Mouse (Mus musculus): ENCODE results near the gene Myh3. TPM values are rescaled to one million over a fixed set of nuclear protein-coding genes. Genes with fewer than 3 reads are reported as not detected.
"Not testable (repeated sequence)": the region's sequence is repeated elsewhere in the genome, so short reads cannot be mapped to it uniquely, and the experiment has no call there.

The Myh3 gene
- total and polyA plus RNA-seq, 2 experiments from 2014 or later: 0.24 TPM

DNA sequence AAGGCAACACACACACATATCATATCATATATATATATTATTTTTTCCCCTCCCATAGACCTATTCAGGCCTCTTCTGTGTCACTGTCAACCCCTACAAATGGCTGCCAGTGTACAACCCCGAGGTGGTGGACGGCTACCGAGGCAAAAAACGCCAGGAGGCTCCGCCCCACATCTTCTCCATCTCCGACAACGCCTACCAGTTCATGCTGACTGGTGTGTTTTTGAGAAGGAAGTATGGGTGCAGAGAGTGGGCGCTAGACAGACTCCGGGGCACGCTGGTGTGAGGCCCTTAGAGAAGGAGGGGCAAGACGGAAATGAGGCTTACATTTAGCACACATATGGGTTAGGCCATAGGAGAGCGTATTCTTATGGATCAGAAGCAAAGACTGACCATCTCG lies 4.7 kb downstream of the Myh3 start:
- Histone ChIP-seq H3K4me2 (ENCODE audit: low read depth) (no peak overlapping the region), H3K9ac (no peak overlapping the region), H3K27ac (ENCODE audit: low read depth, low read length) (no peak overlapping the region), H3K4me3 (ENCODE audit: low read depth, low read length) (no peak overlapping the region), H3K4me1 (ENCODE audit: insufficient read depth) (no peaks in the 10 kb centered on the region), H3K36me3 (ENCODE audit: insufficient read depth) (no peaks in the 10 kb centered on the region), H3K9me3 (ENCODE audit: low read length) (no peaks in the 10 kb centered on the region), H3K27me3 (ENCODE audit: insufficient read depth, low read length) (peaks cover 7% of the 10 kb centered on the region)
- no peak for DNase-seq
- no peak for TF ChIP-seq CTCF (IDR thresholded peaks at IDR 0.05; ENCODE audit: low read depth)
- WGBS: 87% methylated on average over 13 of the region's 13 CpGs
- no peak for ATAC-seq

DNA sequence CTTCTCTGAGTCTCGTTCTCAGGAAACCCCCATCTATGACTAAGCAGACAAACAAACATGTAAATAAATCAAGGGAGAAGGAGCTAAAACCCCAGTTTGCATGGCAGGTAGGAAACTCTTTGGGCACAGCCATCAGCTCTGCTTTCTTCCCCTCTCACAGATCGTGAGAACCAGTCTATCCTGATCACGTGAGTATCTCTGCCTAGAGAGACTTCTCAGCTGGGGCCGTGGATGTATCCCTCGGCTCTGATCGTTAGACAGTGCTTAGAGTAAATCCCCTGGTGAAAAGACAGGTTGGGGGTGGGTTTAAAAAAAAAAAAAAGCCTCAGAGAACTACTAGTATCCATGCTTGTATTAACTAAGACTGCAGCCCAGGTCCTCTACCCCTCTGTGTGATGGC lies 5.1 kb downstream of the Myh3 start:
- Histone ChIP-seq H3K4me3 (ENCODE audit: low read depth, low read length) (no peak overlapping the region), H3K27ac (ENCODE audit: low read depth, low read length) (no peak overlapping the region), H3K36me3 (ENCODE audit: insufficient read depth) (no peaks in the 10 kb centered on the region), H3K9ac (no peak overlapping the region), H3K4me1 (ENCODE audit: insufficient read depth) (no peaks in the 10 kb centered on the region), H3K27me3 (ENCODE audit: insufficient read depth, low read length) (peaks cover 7% of the 10 kb centered on the region), H3K4me2 (ENCODE audit: low read depth) (no peak overlapping the region), H3K9me3 (ENCODE audit: low read length) (no peaks in the 10 kb centered on the region)
- no peak for TF ChIP-seq CTCF (IDR thresholded peaks at IDR 0.05; ENCODE audit: low read depth)
- ATAC-seq (no peak), DNase-seq (no peak)
- 59% methylated on average over 6 of the region's 6 CpGs for WGBS

DNA sequence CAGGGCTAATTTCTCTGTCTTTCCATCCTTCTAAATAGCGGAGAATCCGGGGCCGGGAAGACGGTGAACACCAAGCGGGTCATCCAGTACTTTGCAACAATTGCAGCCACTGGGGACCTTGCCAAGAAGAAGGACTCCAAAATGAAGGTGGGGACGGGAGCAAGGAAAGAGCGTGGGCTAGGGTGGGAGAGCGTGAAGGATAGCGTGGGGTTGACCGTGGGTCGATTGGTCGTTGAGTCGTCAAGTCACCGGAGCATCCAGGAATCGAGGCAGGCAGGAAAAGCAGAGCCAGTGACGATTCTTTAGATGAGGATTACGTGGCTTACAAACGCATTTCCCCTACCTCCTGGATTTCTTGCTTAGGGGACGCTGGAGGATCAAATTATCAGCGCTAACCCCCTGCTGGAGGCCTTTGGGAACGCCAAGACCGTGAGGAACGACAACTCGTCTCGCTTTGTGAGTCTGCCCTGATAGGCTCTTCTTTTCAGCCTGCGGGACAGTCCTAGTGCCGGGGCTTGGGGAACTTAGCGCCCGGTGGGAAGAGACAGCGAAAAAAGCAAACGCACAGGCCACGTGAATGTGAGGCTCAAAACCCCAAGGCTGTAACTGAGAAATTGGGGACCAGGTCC lies 5.7 kb downstream of the Myh3 start:
- WGBS: 46% methylated on average over 32 of the region's 32 CpGs
- Histone ChIP-seq H3K9ac (no peak overlapping the region), H3K27ac (ENCODE audit: low read depth, low read length) (no peak overlapping the region), H3K27me3 (ENCODE audit: insufficient read depth, low read length) (peaks cover 7% of the 10 kb centered on the region), H3K4me2 (ENCODE audit: low read depth) (no peak overlapping the region), H3K9me3 (ENCODE audit: low read length) (no peaks in the 10 kb centered on the region), H3K4me3 (ENCODE audit: low read depth, low read length) (no peak overlapping the region), H3K36me3 (ENCODE audit: insufficient read depth) (no peaks in the 10 kb centered on the region), H3K4me1 (ENCODE audit: insufficient read depth) (no peaks in the 10 kb centered on the region)
- ATAC-seq (no peak), DNase-seq (no peak)
- peak; percentile 18; the same call in 1 of the 2 replicates for TF ChIP-seq CTCF (IDR thresholded peaks at IDR 0.05; ENCODE audit: low read depth)

DNA sequence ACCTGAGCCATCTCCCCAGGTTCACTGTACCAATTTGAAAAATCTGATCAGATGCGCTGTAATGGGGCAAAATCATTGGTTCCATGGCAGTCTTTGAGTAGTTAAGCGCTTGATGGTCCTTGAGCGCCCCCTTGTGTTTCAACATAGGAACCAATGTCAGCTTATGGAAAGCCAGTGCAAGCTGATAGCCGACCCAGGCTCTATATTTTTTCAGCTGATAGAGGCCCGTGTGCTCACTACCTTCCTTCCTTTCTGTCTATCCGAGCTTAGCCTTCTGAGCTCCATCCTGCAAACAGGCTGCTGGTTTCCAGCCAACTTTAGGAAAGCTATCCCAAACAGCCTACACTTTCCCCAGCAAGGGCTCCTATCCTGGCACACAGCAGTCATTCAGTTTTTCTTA lies 7.4 kb downstream of the Myh3 start:
- Histone ChIP-seq H3K4me2 (ENCODE audit: low read depth) (no peak overlapping the region), H3K9ac (no peak overlapping the region), H3K36me3 (ENCODE audit: insufficient read depth) (no peaks in the 10 kb centered on the region), H3K27ac (ENCODE audit: low read depth, low read length) (no peak overlapping the region), H3K4me3 (ENCODE audit: low read depth, low read length) (no peak overlapping the region), H3K27me3 (ENCODE audit: insufficient read depth, low read length) (peaks cover 7% of the 10 kb centered on the region), H3K9me3 (ENCODE audit: low read length) (no peaks in the 10 kb centered on the region), H3K4me1 (ENCODE audit: insufficient read depth) (no peaks in the 10 kb centered on the region)
- ATAC-seq (peak; percentile 53; the same call in 1 of the 2 replicates), DNase-seq (peak; percentile 84)
- TF ChIP-seq CTCF (IDR thresholded peaks at IDR 0.05; ENCODE audit: low read depth): peak; percentile 84
- WGBS: 3% methylated on average over 6 of the region's 6 CpGs

DNA sequence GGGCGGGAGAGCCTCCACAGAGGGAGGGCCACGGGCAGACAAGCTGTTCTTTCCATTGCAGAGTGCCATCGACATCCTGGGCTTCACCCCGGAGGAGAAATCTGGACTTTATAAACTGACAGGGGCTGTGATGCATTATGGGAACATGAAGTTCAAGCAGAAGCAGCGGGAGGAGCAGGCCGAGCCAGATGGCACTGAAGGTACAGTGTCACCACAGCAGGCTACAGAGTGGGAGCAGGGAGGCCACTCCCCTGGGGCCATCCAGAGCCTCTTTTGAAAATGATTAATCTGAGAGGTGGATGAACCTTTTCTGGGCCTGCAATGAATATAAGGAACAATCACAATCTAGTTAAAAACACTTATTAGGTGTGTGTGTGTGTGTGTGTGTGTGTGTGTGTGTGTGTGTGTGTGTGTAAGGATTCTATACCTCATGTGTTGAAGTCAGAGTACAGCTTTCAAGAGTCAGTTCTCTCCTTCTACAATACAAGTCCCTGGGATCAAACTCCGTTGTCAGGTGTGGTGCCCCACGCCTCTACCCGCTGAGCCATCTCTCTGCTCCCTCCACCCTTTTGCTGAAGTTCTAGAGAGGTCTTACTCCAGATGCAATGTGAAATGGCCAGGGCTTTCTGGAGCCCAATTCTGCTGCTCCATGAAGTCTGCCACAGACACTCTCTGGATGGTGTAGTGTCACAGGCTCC lies 8.5 kb downstream of the Myh3 start:
- ATAC-seq (no peak), DNase-seq (no peak)
- TF ChIP-seq CTCF (IDR thresholded peaks at IDR 0.05; ENCODE audit: low read depth): no peak
- Histone ChIP-seq H3K27ac (ENCODE audit: low read depth, low read length) (no peak overlapping the region), H3K9ac (no peak overlapping the region), H3K36me3 (ENCODE audit: insufficient read depth) (no peaks in the 10 kb centered on the region), H3K4me3 (ENCODE audit: low read depth, low read length) (no peak overlapping the region), H3K4me1 (ENCODE audit: insufficient read depth) (no peaks in the 10 kb centered on the region), H3K9me3 (ENCODE audit: low read length) (no peaks in the 10 kb centered on the region), H3K27me3 (ENCODE audit: insufficient read depth, low read length) (peaks cover 4% of the 10 kb centered on the region), H3K4me2 (ENCODE audit: low read depth) (no peak overlapping the region)
- WGBS: 66% methylated on average over 9 of the region's 9 CpGs

DNA sequence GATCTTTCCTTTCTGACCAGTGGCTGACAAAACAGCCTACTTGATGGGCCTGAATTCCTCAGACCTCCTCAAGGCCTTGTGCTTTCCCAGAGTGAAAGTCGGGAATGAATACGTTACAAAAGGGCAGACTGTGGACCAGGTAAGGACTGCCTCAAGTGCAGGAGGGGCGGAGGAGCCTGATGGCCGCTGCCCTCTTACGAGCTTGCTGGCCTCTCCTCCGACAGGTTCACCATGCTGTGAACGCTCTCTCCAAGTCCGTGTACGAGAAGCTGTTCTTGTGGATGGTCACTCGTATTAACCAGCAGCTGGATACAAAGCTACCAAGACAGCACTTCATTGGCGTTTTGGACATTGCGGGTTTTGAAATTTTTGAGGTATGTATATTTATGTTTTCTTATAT lies 9.1 kb downstream of the Myh3 start:
- WGBS: 88% methylated on average over 12 of the region's 12 CpGs
- no peak for TF ChIP-seq CTCF (IDR thresholded peaks at IDR 0.05; ENCODE audit: low read depth)
- no peaks in the 10 kb centered on the region for H3K4me1 ChIP-seq (ENCODE audit: insufficient read depth)

DNA sequence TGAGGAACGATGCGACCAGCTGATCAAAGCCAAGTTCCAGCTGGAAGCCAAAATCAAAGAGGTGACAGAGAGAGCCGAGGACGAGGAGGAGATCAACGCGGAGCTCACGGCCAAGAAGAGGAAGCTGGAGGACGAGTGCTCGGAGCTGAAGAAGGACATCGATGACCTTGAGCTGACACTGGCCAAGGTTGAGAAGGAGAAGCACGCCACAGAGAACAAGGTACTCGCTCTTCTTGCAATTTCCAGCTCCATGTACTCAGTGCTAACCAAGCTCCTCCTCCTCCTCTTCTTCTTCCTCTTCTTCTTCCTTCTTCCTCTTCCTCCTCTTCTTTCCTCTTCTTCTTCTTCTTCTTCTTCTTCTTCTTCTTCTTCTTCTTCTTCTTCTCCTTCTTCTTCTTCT lies 14.3 kb downstream of the Myh3 start:
- H3K36me3 ChIP-seq (ENCODE audit: insufficient read depth); H3K9ac ChIP-seq; H3K4me2 ChIP-seq (ENCODE audit: low read depth); H3K27ac ChIP-seq (ENCODE audit: low read depth, low read length); H3K4me1 ChIP-seq (ENCODE audit: insufficient read depth); H3K27me3 ChIP-seq (ENCODE audit: insufficient read depth, low read length); ATAC-seq; H3K4me3 ChIP-seq (ENCODE audit: low read depth, low read length); H3K9me3 ChIP-seq (ENCODE audit: low read length); DNase-seq: not testable (repeated sequence)
- 84% methylated on average over 12 of the region's 12 CpGs for WGBS

More for the DNA sequence above, 9.1 kb downstream of the Myh3 start:
- Histone ChIP-seq H3K36me3 (ENCODE audit: insufficient read depth) (no peaks in the 10 kb centered on the region), H3K4me2 (ENCODE audit: low read depth) (no peak overlapping the region), H3K27me3 (ENCODE audit: insufficient read depth, low read length) (peaks cover 4% of the 10 kb centered on the region), H3K9me3 (ENCODE audit: low read length) (no peaks in the 10 kb centered on the region), H3K9ac (no peak overlapping the region), H3K27ac (ENCODE audit: low read depth, low read length) (no peak overlapping the region), H3K4me3 (ENCODE audit: low read depth, low read length) (no peak overlapping the region)
- no peak for DNase-seq
- ATAC-seq: no peak
